Mouse (Mus musculus): Measurements from ENCODE around the gene Vim. TPM values are rescaled to one million over a fixed set of nuclear protein-coding genes. Genes with fewer than 3 reads are reported as not detected.

The Vim gene
- polyA plus RNA-seq (2015; fragmentation: Nextera tagmentation; extraction: Ambion mirVana) = 414 and 447 TPM in 2 replicates

DNA sequence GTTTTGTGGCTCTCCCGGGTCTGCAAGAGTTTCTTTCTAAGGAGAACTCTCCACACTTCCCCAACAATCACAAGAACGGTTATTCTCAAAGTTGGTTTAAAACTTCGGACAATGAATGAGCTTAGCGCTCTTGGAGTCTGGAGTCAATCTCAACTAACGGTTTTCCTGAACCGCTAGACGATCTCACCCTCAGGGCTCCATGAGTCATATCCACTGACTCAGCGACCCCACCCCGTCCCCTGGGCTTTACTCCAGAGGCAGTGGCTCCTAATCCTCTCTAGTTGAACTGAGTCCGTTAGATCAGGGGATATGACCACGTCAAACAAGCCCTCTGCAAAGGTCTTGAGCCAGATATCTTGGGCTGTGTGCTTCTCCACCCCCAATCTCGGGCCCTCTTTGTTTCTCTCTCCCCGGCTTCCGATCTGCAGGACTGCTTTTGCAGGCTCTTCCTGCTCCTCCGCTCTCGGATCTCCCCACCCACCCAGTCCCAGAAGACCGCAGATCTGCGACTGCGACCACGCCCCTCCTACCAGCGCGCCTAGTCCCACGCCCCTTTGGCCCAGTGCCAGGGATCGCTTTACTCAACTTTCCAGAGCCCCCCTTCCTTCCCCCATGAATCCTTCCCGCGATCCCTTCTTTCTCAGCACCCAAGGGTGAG is at the start of gene Vim:
Gene Vim, plus strand, starts transcription at position 520 of the 658 bp plus-strand sequence.
- peak; percentile 92 for ATAC-seq (replicated peaks; ENCODE audit: low FRiP score, low read depth)
- H3K27me3 ChIP-seq (ENCODE audit: insufficient read depth, low read length) = no peaks in the 10 kb centered on the region
- no peak for TF ChIP-seq CTCF (IDR thresholded peaks at IDR 0.05; ENCODE audit: low read depth)
- peak within 1 kb of the TSS; percentile 97 for H3K27ac ChIP-seq
- H3K4me1 ChIP-seq (replicated peaks; ENCODE audit: insufficient read depth, low read length) = 0 out of 2 replicates have a peak, but pooled peaks cover 11% of the 10 kb centered on the region
- DNase-seq (ENCODE audit: low spot score) = peak; percentile 96
- under 1% methylated on average over 26 of the region's 26 CpGs for WGBS
- 0 out of 2 replicates have a peak, but pooled peaks cover 5% of the 10 kb centered on the region for H3K36me3 ChIP-seq (ENCODE audit: insufficient read depth, low read length)
- peak within 1 kb of the TSS; percentile 74 for H3K9ac ChIP-seq (ENCODE audit: low read depth, low read length)
- peak within 1 kb of the TSS; percentile 76 for H3K4me2 ChIP-seq (ENCODE audit: low read length)
- peak within 1 kb of the TSS; percentile 61 for H3K4me3 ChIP-seq (replicated peaks; ENCODE audit: low read depth, low read length)
- no peaks in the 10 kb centered on the region for H3K9me3 ChIP-seq (replicated peaks; ENCODE audit: low read length)

DNA sequence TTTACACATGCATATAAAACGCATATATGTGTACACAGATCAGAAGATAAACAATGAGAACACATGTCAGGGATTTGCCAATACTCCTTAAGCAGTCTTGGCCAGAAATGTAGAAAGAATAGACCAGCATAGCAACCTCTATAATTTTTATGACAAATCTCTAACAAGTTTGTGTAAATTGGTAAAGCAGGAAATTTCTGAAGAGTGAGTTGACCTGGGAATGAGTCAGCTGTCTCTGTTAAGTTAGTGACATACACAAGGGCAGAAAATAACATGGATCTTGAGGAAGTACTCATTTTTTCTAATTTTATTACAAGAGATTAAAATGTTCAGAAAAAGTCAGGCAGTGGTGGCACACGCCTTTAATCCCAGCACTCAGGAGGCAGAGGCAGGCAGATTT is 47.5 kb upstream of the Vim start:
- H3K4me2 ChIP-seq (ENCODE audit: low read length) = no peak overlapping the region
- no peaks in the 10 kb centered on the region for H3K27me3 ChIP-seq (ENCODE audit: insufficient read depth, low read length)
- no peak overlapping the region for H3K27ac ChIP-seq
- H3K9ac ChIP-seq (ENCODE audit: low read depth, low read length) = no peak overlapping the region
- H3K4me3 ChIP-seq (replicated peaks; ENCODE audit: low read depth, low read length) = no peak overlapping the region
- ATAC-seq (replicated peaks; ENCODE audit: low FRiP score, low read depth) (no peak), DNase-seq (ENCODE audit: low spot score) (no peak)
- H3K36me3 ChIP-seq (ENCODE audit: insufficient read depth, low read length) = no peaks in the 10 kb centered on the region
- no peak for TF ChIP-seq CTCF (IDR thresholded peaks at IDR 0.05; ENCODE audit: low read depth)
- no peaks in the 10 kb centered on the region for H3K4me1 ChIP-seq (replicated peaks; ENCODE audit: insufficient read depth, low read length)
- 90% methylated on average over 2 of the region's 2 CpGs for WGBS
- H3K9me3 ChIP-seq (replicated peaks; ENCODE audit: low read length) = no peaks in the 10 kb centered on the region

DNA sequence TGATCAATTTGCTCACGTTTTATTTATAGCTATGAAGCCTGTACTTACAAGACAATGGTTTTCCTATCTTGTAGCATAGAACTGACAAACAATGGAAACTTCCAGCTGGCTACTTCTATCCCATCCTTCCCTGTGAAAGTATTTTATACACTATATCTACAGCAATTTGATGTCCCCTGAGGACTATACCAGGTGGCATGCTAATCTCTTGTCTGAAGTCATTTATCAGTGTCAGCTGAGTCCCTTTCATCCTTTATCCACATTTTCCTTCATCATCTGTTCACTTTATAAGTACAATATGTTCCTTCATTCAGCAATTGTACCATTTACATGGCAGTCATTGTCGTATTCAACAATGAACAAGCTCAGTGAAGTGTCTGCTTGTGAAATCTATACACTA is 46.6 kb upstream of the Vim start:
- no peak for DNase-seq (ENCODE audit: low spot score)
- Histone ChIP-seq H3K27ac (no peak overlapping the region), H3K27me3 (ENCODE audit: insufficient read depth, low read length) (no peaks in the 10 kb centered on the region), H3K9ac (ENCODE audit: low read depth, low read length) (no peak overlapping the region), H3K4me2 (ENCODE audit: low read length) (no peak overlapping the region), H3K9me3 (replicated peaks; ENCODE audit: low read length) (no peaks in the 10 kb centered on the region), H3K4me1 (replicated peaks; ENCODE audit: insufficient read depth, low read length) (no peaks in the 10 kb centered on the region), H3K4me3 (replicated peaks; ENCODE audit: low read depth, low read length) (no peak overlapping the region), H3K36me3 (ENCODE audit: insufficient read depth, low read length) (no peaks in the 10 kb centered on the region)
- no peak for ATAC-seq (replicated peaks; ENCODE audit: low FRiP score, low read depth)
- no peak for TF ChIP-seq CTCF (IDR thresholded peaks at IDR 0.05; ENCODE audit: low read depth)
- WGBS = 73% methylated on average over 2 of the region's 2 CpGs

DNA sequence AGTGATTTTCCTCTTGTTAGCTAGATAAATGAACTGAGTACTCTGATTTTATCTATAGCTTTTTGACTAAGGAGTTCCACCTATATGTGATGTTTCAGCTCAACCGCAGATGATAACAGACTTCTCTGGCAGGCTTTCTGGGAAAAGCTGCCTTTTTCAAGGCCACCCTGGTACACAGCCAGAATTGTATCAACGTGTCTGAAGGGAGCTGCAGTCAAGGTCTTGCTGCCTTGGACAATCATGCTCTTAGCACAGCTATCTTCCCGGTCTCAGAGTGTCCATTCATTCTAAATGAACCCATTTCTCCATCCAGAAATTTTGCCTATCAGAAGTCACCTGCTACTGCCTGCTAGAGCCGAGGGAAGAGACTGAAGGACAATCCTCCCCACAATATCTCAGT is 46.2 kb upstream of the Vim start:
- Histone ChIP-seq H3K36me3 (ENCODE audit: insufficient read depth, low read length) (no peaks in the 10 kb centered on the region), H3K9me3 (replicated peaks; ENCODE audit: low read length) (no peaks in the 10 kb centered on the region), H3K4me3 (replicated peaks; ENCODE audit: low read depth, low read length) (no peak overlapping the region), H3K27me3 (ENCODE audit: insufficient read depth, low read length) (no peaks in the 10 kb centered on the region), H3K4me2 (ENCODE audit: low read length) (no peak overlapping the region), H3K4me1 (replicated peaks; ENCODE audit: insufficient read depth, low read length) (no peaks in the 10 kb centered on the region), H3K9ac (ENCODE audit: low read depth, low read length) (no peak overlapping the region), H3K27ac (no peak overlapping the region)
- ATAC-seq (replicated peaks; ENCODE audit: low FRiP score, low read depth) = no peak
- WGBS = 78% methylated on average over 4 of the region's 4 CpGs
- no peak for TF ChIP-seq CTCF (IDR thresholded peaks at IDR 0.05; ENCODE audit: low read depth)
- no peak for DNase-seq (ENCODE audit: low spot score)

DNA sequence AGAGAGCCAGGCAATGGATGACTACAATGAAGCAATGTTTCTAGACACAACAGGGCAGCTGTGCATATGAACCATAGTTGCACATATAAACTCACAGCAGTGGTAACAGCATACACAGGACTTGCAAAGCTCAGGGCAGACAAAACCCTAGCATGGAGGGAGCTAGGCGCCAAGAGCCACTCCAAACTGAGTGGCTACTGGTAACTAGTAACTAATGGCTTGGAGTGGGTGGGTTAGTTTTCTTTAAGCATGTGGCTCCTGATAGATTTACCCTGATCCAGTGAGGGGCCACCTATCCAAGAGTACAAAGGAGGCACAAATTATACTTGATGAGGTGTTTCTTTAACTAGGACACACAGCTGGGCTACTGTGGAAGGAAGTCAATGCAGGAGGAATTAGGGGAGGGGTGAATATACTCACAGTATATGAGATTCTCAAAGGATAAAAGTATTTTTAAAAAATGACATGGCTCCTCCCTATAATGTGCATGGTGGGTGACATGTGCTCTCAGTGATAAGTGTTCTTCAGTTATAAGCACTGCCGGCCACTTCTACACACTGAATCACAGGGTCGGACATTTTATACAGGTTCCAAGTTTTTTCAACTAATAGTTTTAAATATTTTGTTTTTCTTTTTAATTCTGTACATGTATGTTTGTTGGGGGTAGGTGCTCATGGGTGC is 44.3 kb upstream of the Vim start:
- ATAC-seq (replicated peaks; ENCODE audit: low FRiP score, low read depth) (no peak), DNase-seq (ENCODE audit: low spot score) (no peak)
- no peaks in the 10 kb centered on the region for H3K36me3 ChIP-seq (ENCODE audit: insufficient read depth, low read length)
- no peak overlapping the region for H3K4me3 ChIP-seq (replicated peaks; ENCODE audit: low read depth, low read length)
- TF ChIP-seq CTCF (IDR thresholded peaks at IDR 0.05; ENCODE audit: low read depth) = no peak
- H3K9ac ChIP-seq (ENCODE audit: low read depth, low read length) = no peak overlapping the region
- no peaks in the 10 kb centered on the region for H3K27me3 ChIP-seq (ENCODE audit: insufficient read depth, low read length)
- H3K27ac ChIP-seq = no peak overlapping the region
- 93% methylated on average over 3 of the region's 3 CpGs for WGBS
- no peak overlapping the region for H3K4me2 ChIP-seq (ENCODE audit: low read length)
- H3K4me1 ChIP-seq (replicated peaks; ENCODE audit: insufficient read depth, low read length) = no peaks in the 10 kb centered on the region
- no peaks in the 10 kb centered on the region for H3K9me3 ChIP-seq (replicated peaks; ENCODE audit: low read length)

DNA sequence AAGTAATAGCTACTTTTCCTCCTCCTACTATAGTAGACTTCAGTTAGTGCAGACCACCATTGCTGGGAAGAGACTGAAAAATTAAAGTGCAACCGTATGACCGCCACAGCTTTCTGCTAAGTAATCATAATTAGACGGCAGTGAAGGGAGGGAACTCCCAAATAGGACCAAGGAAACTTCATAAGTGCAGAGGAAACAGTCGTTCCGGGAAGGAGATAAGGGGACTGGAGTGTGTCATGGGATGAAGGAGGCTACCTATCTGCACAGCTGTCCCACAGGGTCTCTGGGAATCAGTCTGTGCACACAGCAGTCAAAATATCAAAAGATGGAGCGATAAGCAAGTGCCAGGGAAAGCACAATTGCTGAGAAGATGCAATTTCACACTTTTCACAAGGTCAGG is 43.1 kb upstream of the Vim start:
- Histone ChIP-seq H3K27me3 (ENCODE audit: insufficient read depth, low read length) (no peaks in the 10 kb centered on the region), H3K4me2 (ENCODE audit: low read length) (no peak overlapping the region), H3K27ac (no peak overlapping the region), H3K9ac (ENCODE audit: low read depth, low read length) (no peak overlapping the region), H3K9me3 (replicated peaks; ENCODE audit: low read length) (no peaks in the 10 kb centered on the region), H3K36me3 (ENCODE audit: insufficient read depth, low read length) (no peaks in the 10 kb centered on the region), H3K4me3 (replicated peaks; ENCODE audit: low read depth, low read length) (no peak overlapping the region), H3K4me1 (replicated peaks; ENCODE audit: insufficient read depth, low read length) (no peaks in the 10 kb centered on the region)
- ATAC-seq (replicated peaks; ENCODE audit: low FRiP score, low read depth) (no peak), DNase-seq (ENCODE audit: low spot score) (no peak)
- 80% methylated on average over 6 of the region's 6 CpGs for WGBS
- TF ChIP-seq CTCF (IDR thresholded peaks at IDR 0.05; ENCODE audit: low read depth) = no peak

Data from kidney, postnatal 0 days (tissue).